Mouse (Mus musculus) kidney, adult 2 months (tissue): ENCODE data around the gene Nav2.

Experiments used
- CTCF ChIP-seq: fragments of 200-500 bp; conservative IDR thresholded peaks from 2 replicates; pipeline ENCODE4 v1.5.1; 2011; ENCODE audit warnings: low read depth, mild to moderate bottlenecking, control low read depth, low read length, moderate library complexity, mixed read lengths; ENCODE audit not compliant: insufficient read depth, insufficient read length
- POLR2A ChIP-seq: fragments of 200-500 bp; IDR thresholded peaks from one replicate; pipeline ENCODE4 v1.6.1; 2011; ENCODE audit warnings: low read depth, low read length, control low read depth

GRCm38 (mm10) chr7:49562404-49562803 lies 653.9 kb downstream of the Nav2 start:
- TF ChIP-seq POLR2A (no peak), CTCF (no peak)
